Mouse (Mus musculus): Measurements from ENCODE around the gene Dclk1. TPM values are rescaled to one million over a fixed set of nuclear protein-coding genes. Genes with fewer than 3 reads are reported as not detected.

Gene Dclk1
- polyA plus RNA-seq, 1 experiment, result 1.1 TPM

DNA sequence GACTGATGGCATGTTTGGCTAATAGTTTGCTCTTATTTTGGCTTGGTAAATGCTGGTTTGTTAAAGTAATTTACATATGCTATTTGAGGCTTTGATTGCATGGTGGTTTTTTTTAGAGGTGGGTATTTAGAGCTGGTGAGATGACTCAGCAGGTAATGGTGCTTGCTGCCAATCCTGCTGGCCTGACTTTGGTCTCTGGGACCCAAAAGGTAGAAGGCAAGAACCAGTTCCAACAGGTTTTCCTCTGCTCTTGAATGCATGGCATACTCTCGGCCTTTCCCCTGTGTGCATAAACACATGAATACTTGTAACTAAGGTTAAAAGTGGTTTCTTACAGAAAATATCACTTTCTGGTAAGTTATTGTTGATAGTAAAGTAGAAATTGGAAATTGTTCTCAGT lies 34.7 kb downstream of the Dclk1 start:
- no peak overlapping the region for H3K27ac ChIP-seq (ENCODE audit: insufficient read depth, low read depth, low read length)
- 69% methylated on average over 1 of the region's 1 CpGs for WGBS
- no peaks in the 10 kb centered on the region for H3K27me3 ChIP-seq (replicated peaks; ENCODE audit: control insufficient read depth, insufficient read depth, low read length)
- no peaks in the 10 kb centered on the region for H3K4me1 ChIP-seq (ENCODE audit: control insufficient read depth, insufficient read depth, low read length)
- no peak for DNase-seq
- no peak overlapping the region for H3K4me3 ChIP-seq (ENCODE audit: insufficient read depth, low read depth, low read length)
- H3K36me3 ChIP-seq (ENCODE audit: control insufficient read depth, insufficient read depth, low read length), result no peaks in the 10 kb centered on the region
- TF ChIP-seq POLR2A (IDR thresholded peaks at IDR 0.05; ENCODE audit: low read depth, low read length) (no peak), CTCF (conservative IDR thresholded peaks at IDR 0.05; ENCODE audit: insufficient read depth, insufficient read length, low read depth, low read length) (no peak)

DNA sequence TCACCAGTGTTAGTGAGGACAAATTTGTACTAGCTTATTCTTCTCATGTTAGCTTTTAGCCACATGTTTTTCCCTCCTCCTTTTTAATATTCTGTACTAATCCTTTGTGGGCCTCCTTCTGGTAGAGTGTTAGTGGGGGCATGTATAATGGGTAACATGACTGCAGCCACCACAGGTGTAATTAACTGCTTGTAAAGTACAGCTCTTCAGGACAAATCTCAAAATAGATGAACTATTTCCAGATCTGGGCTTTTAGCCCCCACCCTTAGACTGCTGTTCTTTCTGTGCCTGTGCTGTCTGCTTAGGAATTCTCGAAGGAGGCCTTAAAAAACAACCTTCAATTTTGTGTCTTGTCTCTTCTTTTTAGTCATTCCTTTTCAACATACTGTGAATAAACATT lies 35.7 kb downstream of the Dclk1 start:
- TF ChIP-seq POLR2A (IDR thresholded peaks at IDR 0.05; ENCODE audit: low read depth, low read length) (no peak), CTCF (conservative IDR thresholded peaks at IDR 0.05; ENCODE audit: insufficient read depth, insufficient read length, low read depth, low read length) (no peak)
- 78% methylated on average over 1 of the region's 1 CpGs for WGBS
- DNase-seq, result no peak
- Histone ChIP-seq H3K27ac (ENCODE audit: insufficient read depth, low read depth, low read length) (no peak overlapping the region), H3K27me3 (replicated peaks; ENCODE audit: control insufficient read depth, insufficient read depth, low read length) (no peaks in the 10 kb centered on the region), H3K36me3 (ENCODE audit: control insufficient read depth, insufficient read depth, low read length) (no peaks in the 10 kb centered on the region), H3K4me3 (ENCODE audit: insufficient read depth, low read depth, low read length) (no peak overlapping the region), H3K4me1 (ENCODE audit: control insufficient read depth, insufficient read depth, low read length) (no peaks in the 10 kb centered on the region)

DNA sequence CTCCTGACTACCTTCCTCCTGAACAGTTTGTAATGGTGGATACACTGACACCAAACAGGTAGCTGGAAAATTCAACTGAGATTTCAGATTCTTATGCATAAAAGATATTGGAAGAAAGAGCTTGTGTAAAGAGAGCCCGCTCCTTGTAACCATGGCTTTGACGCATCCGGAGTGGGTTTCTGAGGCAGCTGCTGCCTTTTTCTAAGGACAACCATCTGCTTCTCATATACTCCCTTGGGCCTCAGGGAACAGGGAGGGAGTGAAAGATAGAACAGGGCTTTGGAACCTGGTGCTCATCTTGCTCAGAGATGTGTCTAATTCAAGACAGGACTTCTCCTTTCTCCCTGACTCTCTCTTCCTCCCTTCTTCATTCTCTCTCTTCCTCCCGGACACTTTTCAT lies 37.8 kb downstream of the Dclk1 start:
- Histone ChIP-seq H3K27me3 (replicated peaks; ENCODE audit: control insufficient read depth, insufficient read depth, low read length) (no peaks in the 10 kb centered on the region), H3K36me3 (ENCODE audit: control insufficient read depth, insufficient read depth, low read length) (no peaks in the 10 kb centered on the region), H3K27ac (ENCODE audit: insufficient read depth, low read depth, low read length) (no peak overlapping the region), H3K4me1 (ENCODE audit: control insufficient read depth, insufficient read depth, low read length) (no peaks in the 10 kb centered on the region), H3K4me3 (ENCODE audit: insufficient read depth, low read depth, low read length) (no peak overlapping the region)
- WGBS, result 83% methylated on average over 4 of the region's 4 CpGs
- TF ChIP-seq CTCF (conservative IDR thresholded peaks at IDR 0.05; ENCODE audit: insufficient read depth, insufficient read length, low read depth, low read length), result no peak
- TF ChIP-seq POLR2A (IDR thresholded peaks at IDR 0.05; ENCODE audit: low read depth, low read length), result no peak
- no peak for DNase-seq

DNA sequence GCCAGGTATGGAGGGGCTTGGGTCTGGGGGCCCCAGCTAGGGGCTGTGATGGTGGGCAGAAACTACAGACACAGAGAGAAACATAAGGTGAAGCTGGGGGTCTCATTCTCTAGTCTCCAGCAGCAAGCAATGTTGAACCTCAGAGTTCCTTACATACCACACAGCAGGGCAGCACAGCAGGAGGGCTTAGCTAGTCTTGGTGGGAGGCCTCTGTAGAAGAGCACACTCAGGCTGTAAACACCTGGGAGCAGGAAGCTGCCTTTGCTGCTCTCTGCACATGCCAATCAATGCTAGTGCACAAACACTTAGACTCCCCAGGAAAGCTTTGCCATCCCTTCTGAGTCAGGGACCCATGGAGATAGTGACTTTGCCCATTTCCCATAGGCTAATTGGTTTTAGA lies 38.3 kb downstream of the Dclk1 start:
- no peak overlapping the region for H3K4me3 ChIP-seq (ENCODE audit: insufficient read depth, low read depth, low read length)
- H3K27ac ChIP-seq (ENCODE audit: insufficient read depth, low read depth, low read length), result no peak overlapping the region
- TF ChIP-seq POLR2A (IDR thresholded peaks at IDR 0.05; ENCODE audit: low read depth, low read length) (no peak), CTCF (conservative IDR thresholded peaks at IDR 0.05; ENCODE audit: insufficient read depth, insufficient read length, low read depth, low read length) (no peak)
- no peak for DNase-seq
- H3K27me3 ChIP-seq (replicated peaks; ENCODE audit: control insufficient read depth, insufficient read depth, low read length), result no peaks in the 10 kb centered on the region
- no peaks in the 10 kb centered on the region for H3K36me3 ChIP-seq (ENCODE audit: control insufficient read depth, insufficient read depth, low read length)
- no peaks in the 10 kb centered on the region for H3K4me1 ChIP-seq (ENCODE audit: control insufficient read depth, insufficient read depth, low read length)

DNA sequence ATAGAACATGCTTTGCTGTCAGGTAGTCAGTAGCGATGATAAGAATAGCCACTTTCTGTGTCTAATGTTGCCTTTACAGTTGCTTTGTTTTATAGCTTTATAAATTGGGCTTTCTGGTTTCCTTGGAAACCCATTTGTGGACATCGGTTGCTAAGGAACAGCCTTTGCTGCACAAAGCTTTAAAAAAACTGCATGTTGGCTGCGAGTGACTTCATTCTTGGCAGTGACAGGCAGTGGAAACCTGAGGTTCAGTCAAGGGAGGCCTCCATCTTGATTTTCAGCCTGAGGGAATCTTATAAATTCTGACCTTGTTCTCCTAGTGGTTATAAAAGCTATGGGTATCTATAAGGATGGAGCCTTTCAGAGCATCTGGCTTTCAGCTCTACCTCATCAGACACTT lies 42.1 kb downstream of the Dclk1 start:
- H3K4me3 ChIP-seq (ENCODE audit: insufficient read depth, low read depth, low read length), result no peak overlapping the region
- no peaks in the 10 kb centered on the region for H3K27me3 ChIP-seq (replicated peaks; ENCODE audit: control insufficient read depth, insufficient read depth, low read length)
- no peaks in the 10 kb centered on the region for H3K4me1 ChIP-seq (ENCODE audit: control insufficient read depth, insufficient read depth, low read length)
- TF ChIP-seq CTCF (conservative IDR thresholded peaks at IDR 0.05; ENCODE audit: insufficient read depth, insufficient read length, low read depth, low read length) (no peak), POLR2A (IDR thresholded peaks at IDR 0.05; ENCODE audit: low read depth, low read length) (no peak)
- no peak overlapping the region for H3K27ac ChIP-seq (ENCODE audit: insufficient read depth, low read depth, low read length)
- H3K36me3 ChIP-seq (ENCODE audit: control insufficient read depth, insufficient read depth, low read length), result no peaks in the 10 kb centered on the region
- DNase-seq, result no peak
- 52% methylated on average over 3 of the region's 3 CpGs for WGBS

DNA sequence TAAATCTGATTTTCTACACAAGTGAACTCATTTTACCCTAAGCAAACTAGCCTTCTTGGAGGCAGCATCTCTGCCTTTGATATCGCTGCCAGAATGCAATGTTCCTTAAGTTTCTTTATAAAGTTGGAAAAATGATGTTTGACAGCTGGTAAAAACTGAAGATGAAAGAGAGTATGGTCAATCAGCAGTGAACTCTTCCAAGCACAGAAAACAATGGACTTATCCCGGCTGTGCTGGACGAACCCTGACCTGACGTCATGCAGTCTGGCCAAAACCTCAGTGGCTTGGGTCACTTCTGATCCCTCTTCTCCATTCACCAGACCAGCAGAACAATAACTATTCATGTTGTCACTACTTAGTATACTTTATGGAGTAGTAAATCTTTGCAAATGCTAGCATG lies 46.6 kb downstream of the Dclk1 start:
- no peak overlapping the region for H3K27ac ChIP-seq (ENCODE audit: insufficient read depth, low read depth, low read length)
- H3K27me3 ChIP-seq (replicated peaks; ENCODE audit: control insufficient read depth, insufficient read depth, low read length), result no peaks in the 10 kb centered on the region
- no peak for DNase-seq
- no peak overlapping the region for H3K4me3 ChIP-seq (ENCODE audit: insufficient read depth, low read depth, low read length)
- H3K4me1 ChIP-seq (ENCODE audit: control insufficient read depth, insufficient read depth, low read length), result no peaks in the 10 kb centered on the region
- 57% methylated on average over 4 of the region's 4 CpGs for WGBS
- TF ChIP-seq POLR2A (IDR thresholded peaks at IDR 0.05; ENCODE audit: low read depth, low read length) (no peak), CTCF (conservative IDR thresholded peaks at IDR 0.05; ENCODE audit: insufficient read depth, insufficient read length, low read depth, low read length) (no peak)
- no peaks in the 10 kb centered on the region for H3K36me3 ChIP-seq (ENCODE audit: control insufficient read depth, insufficient read depth, low read length)

DNA sequence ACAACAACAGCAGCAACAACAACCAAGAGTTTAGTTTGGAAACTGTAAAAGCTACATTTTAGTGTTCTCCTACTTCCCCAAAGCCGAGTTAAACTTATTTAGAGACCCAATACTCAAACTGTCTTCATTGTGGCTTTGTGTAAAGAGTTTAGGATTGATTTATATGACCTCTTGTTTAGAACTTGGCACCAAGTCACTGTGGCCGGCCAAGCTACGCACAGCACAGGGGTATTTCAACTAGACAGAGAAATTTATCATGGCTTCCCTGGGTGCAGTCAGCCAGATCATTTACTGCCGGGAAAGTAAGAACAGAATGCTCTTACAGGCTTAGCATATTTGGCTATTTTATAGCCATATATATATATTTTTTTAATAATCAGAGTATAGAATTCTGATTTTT lies 49.8 kb downstream of the Dclk1 start:
- no peak for TF ChIP-seq POLR2A (IDR thresholded peaks at IDR 0.05; ENCODE audit: low read depth, low read length)
- Histone ChIP-seq H3K36me3 (ENCODE audit: control insufficient read depth, insufficient read depth, low read length) (no peaks in the 10 kb centered on the region), H3K27me3 (replicated peaks; ENCODE audit: control insufficient read depth, insufficient read depth, low read length) (no peaks in the 10 kb centered on the region), H3K4me3 (ENCODE audit: insufficient read depth, low read depth, low read length) (no peak overlapping the region), H3K27ac (ENCODE audit: insufficient read depth, low read depth, low read length) (no peak overlapping the region), H3K4me1 (ENCODE audit: control insufficient read depth, insufficient read depth, low read length) (no peaks in the 10 kb centered on the region)
- no peak for DNase-seq
- 22% methylated on average over 4 of the region's 4 CpGs for WGBS

Data from kidney, adult 2 months (tissue).